Mouse (Mus musculus) brain, embryonic 14.5 days (tissue): ENCODE results near the gene Car9.

Experiments
- CTCF ChIP-seq: fragments of 200-500 bp; IDR thresholded peaks from 2 replicates; pipeline ENCODE4 v1.5.1; 2012; ENCODE audit warnings: inconsistent platforms, mild to moderate bottlenecking, moderate library complexity, borderline replicate concordance; ENCODE audit not compliant: insufficient read depth, insufficient read length; ENCODE audit errors: extremely low read depth
- POLR2A ChIP-seq: fragments of 200-500 bp; IDR thresholded peaks from 2 replicates; pipeline ENCODE4 v1.6.1; 2012; ENCODE audit warnings: mild to moderate bottlenecking, inconsistent platforms, borderline replicate concordance; ENCODE audit not compliant: poor library complexity, insufficient read depth, insufficient read length, severe bottlenecking; ENCODE audit errors: extremely low read depth

GRCm38 (mm10) chr4:43466872-43467271 lies 39.9 kb upstream of the Car9 start:
- no peak for TF ChIP-seq POLR2A
- TF ChIP-seq CTCF, result no peak
